Mouse (Mus musculus) intestine, embryonic 14.5 days (tissue): Measurements from ENCODE around the gene Nkg7. TPM values are rescaled to one million over a fixed set of nuclear protein-coding genes. Genes with fewer than 3 reads are reported as not detected.

Experiments
- ATAC-seq: fragments of 200-750 bp; cut with Nextera tagmentation; replicated peaks from 2 replicates; pipeline ENCODE4 v1.8.0; 2017; ENCODE audit warnings: low read depth, moderate number of reproducible peaks, moderate TSS enrichment, moderate library complexity; ENCODE audit not compliant: low FRiP score, low TSS enrichment
- DNase-seq: peaks from one replicate; pipeline ENCODE4 v3.0.0-alpha.2; 2018; ENCODE audit warnings: low spot score
- H3K27ac ChIP-seq: fragments of 300-500 bp; sonication (generic); 2 replicates; pipeline ENCODE4 v1.5.1; 2014; ENCODE audit warnings: low read depth, mild to moderate bottlenecking, control low read depth
- H3K27me3 ChIP-seq: fragments of 300-500 bp; sonication (generic); replicated peaks from 2 replicates; pipeline ENCODE4 v1.6.1; 2014; ENCODE audit warnings: low read length, control low read depth; ENCODE audit not compliant: control insufficient read depth, insufficient read depth
- H3K36me3 ChIP-seq: fragments of 300-500 bp; sonication (generic); 2 replicates; pipeline ENCODE4 v1.6.1; 2014; ENCODE audit warnings: low read length, control low read depth; ENCODE audit not compliant: control insufficient read depth, insufficient read depth
- H3K4me1 ChIP-seq: fragments of 300-500 bp; sonication (generic); replicated peaks from 2 replicates; pipeline ENCODE4 v1.6.1; 2014; ENCODE audit warnings: low read length, control low read depth, mixed read lengths; ENCODE audit not compliant: control insufficient read depth, insufficient read depth
- H3K4me2 ChIP-seq: fragments of 300-500 bp; sonication (generic); 2 replicates; pipeline ENCODE4 v1.6.1; 2014; ENCODE audit warnings: low read length
- H3K4me3 ChIP-seq: fragments of 300-500 bp; sonication (generic); 2 replicates; pipeline ENCODE4 v1.5.1; 2014; ENCODE audit warnings: low read depth, low read length, control low read depth, mixed read lengths
- H3K9ac ChIP-seq: fragments of 300-500 bp; sonication (generic); 2 replicates; pipeline ENCODE4 v1.6.1; 2014; ENCODE audit warnings: mild to moderate bottlenecking, low read length
- H3K9me3 ChIP-seq: fragments of 300-500 bp; sonication (generic); 2 replicates; pipeline ENCODE4 v1.6.1; 2016; ENCODE audit warnings: low read length, control low read depth; ENCODE audit not compliant: control insufficient read depth
- WGBS: fragments of 180-500 bp; shearing (Covaris S2); extraction: QIAGEN DNeasy Blood & Tissue Kit; methylation state at CpG from one replicate; pipeline ENCODE4 v1.1.7; 2014; 5-methylcytosine and 5-hydroxymethylcytosine counted together
- polyA plus RNA-seq: library from polyadenylated mRNA; unstranded; fragments of >200 nt; fragmentation: Nextera tagmentation; extraction: Ambion mirVana; gene quantifications from 2 replicates; pipeline ENCODE4 v1.2.1, GENCODE M21; 2014

The Nkg7 gene
- polyA plus RNA-seq, 1 experiment from 2014 or later = 2.8 TPM

DNA sequence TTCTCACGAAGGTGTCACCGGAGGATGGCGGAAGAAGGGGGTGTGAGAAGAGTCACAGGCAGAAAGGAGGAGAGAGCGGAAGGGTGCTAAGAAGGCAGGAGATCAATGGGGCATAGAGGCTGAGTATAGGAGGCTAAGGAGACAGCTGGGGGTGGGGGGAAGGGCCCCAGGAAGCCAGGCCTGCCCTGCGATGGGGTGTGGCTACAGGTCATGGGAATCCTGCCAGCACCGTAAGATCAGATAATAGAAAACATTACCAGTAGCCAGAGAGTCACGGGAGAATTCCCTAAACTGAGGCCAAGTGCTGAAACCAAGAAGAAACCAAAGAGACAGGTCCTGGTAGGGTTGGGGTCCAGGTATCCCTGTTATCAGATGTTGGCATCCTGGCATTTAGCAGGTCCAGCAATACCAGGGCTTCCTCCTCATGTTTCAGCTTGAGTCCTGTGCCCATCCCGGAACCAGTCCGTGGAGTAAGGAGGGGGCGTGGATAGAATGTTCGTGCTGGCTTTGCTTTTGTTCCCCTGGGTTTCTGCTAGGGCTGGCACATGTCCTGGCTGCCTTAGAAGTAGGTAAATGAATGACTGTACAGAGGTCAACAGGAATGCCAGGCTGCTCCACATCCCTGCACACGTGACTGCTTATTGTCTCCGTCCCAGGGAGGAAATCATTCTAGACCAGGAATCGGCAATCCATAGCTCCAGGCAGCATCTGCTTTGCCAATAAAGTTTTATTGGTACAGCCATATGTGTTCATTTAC, 16.9 kb downstream of the Nkg7 start:
- DNase-seq = no peak
- Histone ChIP-seq H3K27me3 (no peaks in the 10 kb centered on the region), H3K4me2 (no peak overlapping the region), H3K4me1 (no peaks in the 10 kb centered on the region), H3K9me3 (no peaks in the 10 kb centered on the region), H3K4me3 (no peak overlapping the region), H3K36me3 (peaks cover 64% of the 10 kb centered on the region), H3K27ac (no peak overlapping the region), H3K9ac (no peak overlapping the region)
- WGBS = 81% methylated on average over 14 of the region's 14 CpGs
- ATAC-seq = no peak

DNA sequence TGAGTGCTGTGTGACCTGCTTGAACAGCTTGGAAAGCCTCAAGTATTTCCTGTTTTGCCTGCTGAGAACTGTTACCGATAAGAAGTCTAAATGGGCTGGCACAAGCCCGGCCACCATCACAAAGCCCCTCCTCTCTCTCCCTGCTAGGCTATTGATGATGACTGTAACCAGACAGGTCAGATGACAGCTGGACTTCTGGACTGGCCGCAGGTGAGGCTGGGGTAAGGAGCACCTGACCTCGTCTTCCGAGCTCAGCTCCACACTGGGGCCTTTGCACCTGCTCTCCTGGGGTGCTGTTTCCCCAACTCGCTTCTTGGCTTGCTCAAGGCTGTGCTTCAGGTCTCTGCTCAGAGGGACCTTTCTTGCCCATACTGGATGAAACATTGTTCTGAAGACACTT, 17.5 kb downstream of the Nkg7 start:
- Histone ChIP-seq H3K4me2 (no peak overlapping the region), H3K9ac (no peak overlapping the region), H3K4me3 (no peak overlapping the region), H3K9me3 (no peaks in the 10 kb centered on the region), H3K27me3 (no peaks in the 10 kb centered on the region), H3K36me3 (peaks cover 64% of the 10 kb centered on the region), H3K4me1 (no peaks in the 10 kb centered on the region), H3K27ac (no peak overlapping the region)
- no peak for ATAC-seq
- no peak for DNase-seq
- 91% methylated on average over 6 of the region's 6 CpGs for WGBS

DNA sequence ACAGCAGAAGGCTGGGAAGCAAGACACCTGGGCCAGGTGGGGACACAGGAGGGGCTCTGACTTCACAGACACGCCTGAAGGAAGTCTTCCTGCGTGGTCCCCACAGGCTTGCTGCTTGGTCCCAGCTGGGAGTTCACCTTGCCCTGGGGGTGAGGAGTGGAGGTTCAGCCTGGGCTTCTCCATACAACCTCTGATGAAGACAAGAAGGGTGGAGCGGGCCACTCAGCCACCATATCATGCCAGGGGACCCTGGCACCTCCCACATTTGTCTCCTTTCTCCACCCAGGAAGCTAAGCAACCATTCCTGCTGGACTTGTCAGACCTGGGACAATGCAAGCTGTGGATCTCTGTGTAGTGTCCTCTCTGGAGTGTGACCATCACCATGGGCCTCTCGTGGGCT, 26.0 kb downstream of the Nkg7 start, which contains the start of gene Vsig10l:
Vsig10l (plus strand) TSS at position 301 of the 400 bp plus-strand sequence.
- H3K9me3 ChIP-seq = no peaks in the 10 kb centered on the region
- peaks cover 7% of the 10 kb centered on the region; the same call in 1 of the 2 replicates for H3K4me1 ChIP-seq
- ATAC-seq (no peak), DNase-seq (no peak)
- peaks cover under 1% of the 10 kb centered on the region; the same call in 1 of the 2 replicates for H3K36me3 ChIP-seq
- H3K27ac ChIP-seq = no peak within 1 kb of the TSS
- no peak within 1 kb of the TSS for H3K4me3 ChIP-seq
- H3K9ac ChIP-seq = no peak within 1 kb of the TSS
- H3K27me3 ChIP-seq = no peaks in the 10 kb centered on the region
- H3K4me2 ChIP-seq = no peak within 1 kb of the TSS
- 61% methylated on average over 4 of the region's 4 CpGs for WGBS

DNA sequence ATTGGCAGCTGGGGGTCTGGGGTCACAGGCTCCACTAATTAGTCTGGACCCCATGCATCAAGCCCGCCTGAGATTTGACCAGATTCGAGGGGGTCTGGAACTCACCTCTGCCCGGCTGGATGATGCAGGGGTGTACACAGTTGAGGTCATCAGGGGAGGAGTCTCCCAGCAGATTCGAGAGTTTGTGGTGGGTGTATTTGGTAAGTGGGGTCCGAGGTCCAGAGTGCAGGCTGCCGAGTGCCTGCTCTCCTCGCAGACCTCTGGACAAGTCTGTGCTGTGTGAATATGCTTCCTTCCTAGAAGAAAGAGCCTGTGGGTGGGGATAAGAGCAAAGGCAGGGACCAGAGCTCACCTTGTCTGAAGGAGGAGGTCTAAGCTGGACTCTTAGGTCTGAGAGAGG, 27.1 kb downstream of the Nkg7 start:
- Histone ChIP-seq H3K27me3 (no peaks in the 10 kb centered on the region), H3K27ac (no peak overlapping the region), H3K36me3 (no peaks in the 10 kb centered on the region), H3K9ac (no peak overlapping the region), H3K4me1 (peaks cover 7% of the 10 kb centered on the region; the same call in 1 of the 2 replicates), H3K9me3 (no peaks in the 10 kb centered on the region), H3K4me3 (no peak overlapping the region), H3K4me2 (no peak overlapping the region)
- 74% methylated on average over 7 of the region's 7 CpGs for WGBS
- DNase-seq (no peak), ATAC-seq (no peak)

DNA sequence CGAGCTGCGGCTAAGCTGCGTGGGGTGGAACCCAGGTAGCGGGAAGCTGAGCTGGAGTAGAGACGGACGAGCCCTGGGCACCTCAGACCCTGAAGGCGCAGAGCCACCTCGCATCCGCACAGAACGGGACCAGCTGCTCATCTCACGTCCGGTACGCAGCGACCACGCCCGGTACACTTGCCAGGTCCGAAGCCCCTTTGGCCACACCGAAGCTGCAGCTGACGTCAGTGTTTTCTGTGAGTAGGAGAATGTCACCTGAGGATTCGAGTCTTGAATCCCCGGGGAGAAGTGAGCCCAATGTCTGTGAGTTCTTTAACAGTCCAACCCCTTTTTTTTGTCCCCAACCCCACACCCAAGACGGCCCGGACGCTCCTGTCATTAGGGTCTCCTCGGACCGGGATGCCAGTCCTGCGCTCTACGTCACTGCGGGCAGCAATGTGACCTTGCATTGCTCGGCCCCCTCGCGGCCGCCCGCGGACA, 28.0 kb downstream of the Nkg7 start:
- Histone ChIP-seq H3K27ac (no peak overlapping the region), H3K9me3 (no peaks in the 10 kb centered on the region), H3K4me3 (peak overlapping the region; percentile 39), H3K4me2 (peak overlapping the region; percentile 91), H3K4me1 (peaks cover 5% of the 10 kb centered on the region; the same call in 1 of the 2 replicates), H3K36me3 (no peaks in the 10 kb centered on the region), H3K9ac (peak overlapping the region; percentile 42; the same call in 1 of the 2 replicates), H3K27me3 (no peaks in the 10 kb centered on the region)
- DNase-seq = no peak
- WGBS = 5% methylated on average over 35 of the region's 35 CpGs
- peak; percentile 65 for ATAC-seq

DNA sequence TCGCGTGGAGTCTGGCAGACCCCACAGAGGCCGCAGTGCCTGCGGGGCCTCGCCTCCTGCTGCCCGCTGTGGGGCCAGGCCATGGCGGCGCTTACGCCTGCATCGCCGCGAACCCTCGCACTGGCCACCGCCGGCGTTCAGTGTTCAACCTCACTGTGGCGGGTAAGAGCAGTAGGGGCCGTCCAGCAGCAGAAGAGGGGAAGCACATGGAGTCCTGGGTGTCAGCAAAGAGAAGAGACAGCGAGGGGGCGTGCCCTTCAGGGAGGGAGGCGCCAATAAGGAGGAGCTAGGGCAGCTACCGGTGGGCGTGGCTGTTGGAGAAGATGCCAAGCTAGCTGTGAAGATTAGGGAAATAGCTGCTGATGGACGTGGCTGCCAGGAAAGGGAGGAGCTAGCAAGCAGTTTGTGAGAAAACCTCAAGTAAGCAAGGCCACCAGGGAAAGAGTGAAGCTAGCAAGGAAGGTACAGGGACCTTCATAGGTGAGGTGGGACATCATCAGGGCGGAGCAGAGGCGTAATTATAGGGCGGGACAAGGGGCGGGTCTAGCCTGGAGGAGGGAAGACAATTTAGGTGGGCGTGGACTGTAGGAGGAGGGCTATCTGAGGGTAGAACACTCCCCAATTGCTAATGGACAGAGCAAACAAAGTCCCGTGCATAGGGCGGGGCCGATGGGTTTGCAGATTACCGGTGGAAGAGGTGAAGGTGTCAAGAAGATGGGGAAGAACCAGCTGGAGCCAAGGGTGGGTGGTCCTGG, 28.6 kb downstream of the Nkg7 start:
- Histone ChIP-seq H3K9me3 (no peaks in the 10 kb centered on the region), H3K4me2 (peak overlapping the region; percentile 91), H3K9ac (peak overlapping the region; percentile 42), H3K4me1 (peaks cover 4% of the 10 kb centered on the region; the same call in 1 of the 2 replicates), H3K36me3 (no peaks in the 10 kb centered on the region), H3K4me3 (peak overlapping the region; percentile 39), H3K27me3 (no peaks in the 10 kb centered on the region), H3K27ac (peak overlapping the region; percentile 11; the same call in 1 of the 2 replicates)
- peak; percentile 86 for ATAC-seq
- under 1% methylated on average over 33 of the region's 33 CpGs for WGBS
- peak; percentile 93 for DNase-seq

DNA sequence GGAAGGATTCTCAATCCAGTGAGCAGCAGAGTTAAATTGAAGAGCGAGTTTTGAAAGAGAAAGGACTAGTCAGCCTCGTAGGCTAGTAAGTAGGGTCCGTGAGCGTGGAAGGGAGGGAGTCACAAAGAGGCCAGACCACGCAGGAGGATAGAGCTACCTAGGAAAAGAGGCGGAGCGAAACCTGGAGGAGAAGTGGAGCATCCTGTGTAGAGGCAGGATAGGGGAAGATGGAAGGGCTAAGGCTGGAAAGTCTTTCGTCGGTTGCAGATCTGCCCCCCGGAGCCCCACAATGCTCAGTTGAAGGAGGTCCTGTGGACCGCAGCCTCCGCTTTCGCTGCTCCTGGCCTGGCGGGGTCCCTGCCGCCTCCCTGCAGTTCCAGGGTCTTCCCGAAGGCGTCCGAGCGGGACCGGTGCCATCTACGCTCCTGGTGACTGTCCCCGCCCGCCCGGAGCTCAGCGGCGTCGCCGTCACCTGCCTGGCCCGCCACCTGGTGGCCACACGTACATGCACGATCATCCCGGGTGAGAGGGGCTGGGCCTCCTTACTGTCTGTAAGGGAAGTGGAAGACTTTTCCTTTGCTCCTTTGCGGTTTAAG, 29.3 kb downstream of the Nkg7 start:
- Histone ChIP-seq H3K27me3 (no peaks in the 10 kb centered on the region), H3K9ac (peak overlapping the region; percentile 37), H3K9me3 (no peaks in the 10 kb centered on the region), H3K27ac (peak overlapping the region; percentile 11; the same call in 1 of the 2 replicates), H3K36me3 (no peaks in the 10 kb centered on the region), H3K4me1 (peaks cover 4% of the 10 kb centered on the region; the same call in 1 of the 2 replicates), H3K4me3 (peak overlapping the region; percentile 39), H3K4me2 (peak overlapping the region; percentile 91)
- WGBS = 1% methylated on average over 32 of the region's 33 CpGs
- ATAC-seq (peak; percentile 64), DNase-seq (peak; percentile 89)

DNA sequence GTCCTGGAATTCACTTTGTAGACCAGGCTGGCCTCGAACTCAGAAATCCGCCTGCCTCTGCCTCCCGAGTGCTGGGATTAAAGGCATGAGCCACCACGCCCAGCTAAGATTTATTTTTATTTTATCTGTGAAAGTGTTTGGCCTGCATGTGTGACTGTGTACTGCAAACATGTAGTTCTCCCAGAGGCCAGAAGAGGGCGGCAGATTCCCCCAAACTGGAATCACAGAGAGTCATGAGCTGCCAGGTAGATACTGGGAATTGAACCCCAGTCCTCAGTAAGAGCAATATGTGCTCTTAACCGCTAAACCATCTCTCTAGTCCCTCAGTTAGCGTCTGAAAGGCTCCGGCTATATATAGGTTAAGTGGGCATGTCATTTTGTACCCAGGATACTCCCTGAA, 33.5 kb downstream of the Nkg7 start:
- peaks cover 9% of the 10 kb centered on the region; the same call in 1 of the 2 replicates for H3K27me3 ChIP-seq
- H3K4me1 ChIP-seq = no peaks in the 10 kb centered on the region
- H3K9ac ChIP-seq = no peak overlapping the region
- WGBS = 43% methylated on average over 8 of the region's 8 CpGs
- H3K9me3 ChIP-seq = no peaks in the 10 kb centered on the region
- no peak overlapping the region for H3K4me3 ChIP-seq
- ATAC-seq = no peak
- DNase-seq = peak; percentile 69
- H3K36me3 ChIP-seq = no peaks in the 10 kb centered on the region
- H3K27ac ChIP-seq = no peak overlapping the region
- no peak overlapping the region for H3K4me2 ChIP-seq
